Mouse (Mus musculus): ENCODE data around the gene Hibadh. TPM values are rescaled to one million over a fixed set of nuclear protein-coding genes. Genes with fewer than 3 reads are reported as not detected.

The Hibadh gene
- total RNA-seq, 2 experiments from 2014 or later: 44.1 to 50.1 TPM

DNA sequence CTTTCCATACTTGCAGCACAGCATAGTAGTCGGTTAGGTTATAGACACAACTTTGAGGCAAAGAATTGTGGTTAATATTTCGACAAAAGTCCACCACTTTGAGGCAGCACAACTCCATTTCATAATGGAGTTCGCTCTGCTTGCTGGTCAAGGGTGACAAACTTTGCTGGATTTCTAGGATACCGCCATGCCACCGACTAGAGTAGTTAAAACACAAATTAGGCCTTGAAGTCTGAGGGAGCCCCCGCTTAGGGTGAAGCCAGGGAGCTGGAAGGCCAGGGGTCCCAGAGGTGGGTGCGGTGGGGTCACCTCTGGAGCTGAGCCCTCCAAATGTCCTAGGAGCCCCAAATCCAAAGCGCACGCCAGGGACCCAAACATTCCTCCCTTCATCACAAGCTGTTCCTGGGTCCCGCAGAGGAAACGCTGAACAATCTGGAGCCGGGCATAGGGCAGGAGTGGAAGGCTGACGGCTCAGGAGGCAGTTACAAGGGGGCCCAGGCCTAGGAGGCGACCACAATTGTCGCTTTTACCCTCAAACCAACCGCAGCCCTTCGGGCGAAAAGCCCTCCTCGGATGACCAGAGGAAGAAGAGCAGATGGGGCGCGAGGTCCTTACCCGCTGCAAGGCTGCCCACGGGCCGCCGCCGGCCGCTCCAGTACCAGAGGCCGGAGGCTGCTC, 504 bp downstream of the Hibadh start:
- peak; percentile 8 to 16 for DNase-seq (ENCODE audit: low spot score in 2 of 2)

DNA sequence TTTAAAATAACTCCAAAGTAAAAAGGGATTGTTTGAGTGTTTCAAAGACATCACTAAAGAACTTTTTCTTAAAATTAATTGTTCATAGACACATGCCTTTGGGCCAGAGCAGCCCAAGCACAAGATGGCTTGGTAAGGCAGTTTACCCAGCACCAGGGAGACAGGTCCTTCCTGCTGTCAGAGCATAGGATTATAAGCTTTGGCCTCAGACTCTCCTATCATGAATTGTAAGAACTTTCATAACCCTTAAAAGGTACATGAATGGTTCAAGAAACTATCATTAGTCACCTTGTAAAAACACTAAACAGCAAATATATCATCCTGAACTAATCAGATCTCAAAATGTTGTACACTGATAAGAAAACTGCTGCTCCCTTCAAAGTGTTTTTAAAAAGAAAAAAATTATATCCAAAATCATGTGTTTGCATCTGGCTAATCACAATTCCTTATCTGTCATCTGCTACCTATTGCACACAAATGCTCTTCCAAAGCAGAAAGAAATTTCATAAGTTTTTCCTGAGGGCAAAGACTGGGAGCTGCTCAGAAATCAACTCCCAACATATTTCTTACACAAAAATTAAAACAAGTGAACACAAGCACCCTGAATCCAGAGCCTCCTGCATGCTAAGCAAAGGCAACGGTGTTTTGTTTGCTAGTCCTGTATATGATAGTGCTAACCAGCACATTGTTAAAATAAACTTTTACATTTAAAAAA, 1.6 kb downstream of the Hibadh start:
- no peak for DNase-seq (ENCODE audit: low spot score in 2 of 2)

DNA sequence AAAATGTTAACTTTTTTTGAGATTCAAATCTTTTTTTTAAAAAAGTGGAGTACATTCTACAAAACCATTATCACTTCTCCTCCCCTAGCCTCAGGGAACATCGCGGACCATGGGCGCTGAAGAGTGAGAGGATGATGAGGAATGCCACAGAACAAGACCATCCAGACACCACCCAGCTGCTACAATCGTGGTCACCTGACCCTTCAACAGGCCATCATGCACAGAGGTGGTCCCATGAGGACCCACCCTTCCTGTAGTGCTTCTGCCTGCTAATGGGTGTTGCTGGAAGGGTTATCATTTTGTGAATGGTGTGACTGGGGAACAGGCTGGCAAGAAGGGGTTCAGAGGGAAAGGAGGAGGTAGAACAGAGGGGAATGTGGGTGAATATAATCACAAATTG, 2.9 kb downstream of the Hibadh start:
- no peak for DNase-seq (ENCODE audit: low spot score in 2 of 2)

DNA sequence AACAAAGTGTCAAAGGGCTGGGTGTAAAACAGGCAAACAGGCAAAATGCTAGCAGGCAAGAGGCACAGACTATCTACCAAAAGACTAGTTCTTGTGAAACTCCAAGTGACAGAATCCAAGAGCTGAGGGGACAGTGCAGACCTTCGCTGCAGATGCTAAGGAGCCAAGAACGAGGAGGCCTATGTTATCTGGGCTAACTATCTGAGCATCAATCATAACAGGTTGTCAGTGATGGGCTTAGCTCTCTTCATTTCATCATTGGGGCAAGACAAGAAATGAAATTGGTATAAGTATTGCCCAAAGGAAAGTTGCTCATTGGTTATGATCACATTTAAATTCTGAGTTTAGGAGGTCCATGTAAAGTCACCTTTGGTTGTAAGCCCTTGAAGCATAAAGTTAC, 4.8 kb downstream of the Hibadh start:
- DNase-seq (ENCODE audit: low spot score in 2 of 2): no peak

DNA sequence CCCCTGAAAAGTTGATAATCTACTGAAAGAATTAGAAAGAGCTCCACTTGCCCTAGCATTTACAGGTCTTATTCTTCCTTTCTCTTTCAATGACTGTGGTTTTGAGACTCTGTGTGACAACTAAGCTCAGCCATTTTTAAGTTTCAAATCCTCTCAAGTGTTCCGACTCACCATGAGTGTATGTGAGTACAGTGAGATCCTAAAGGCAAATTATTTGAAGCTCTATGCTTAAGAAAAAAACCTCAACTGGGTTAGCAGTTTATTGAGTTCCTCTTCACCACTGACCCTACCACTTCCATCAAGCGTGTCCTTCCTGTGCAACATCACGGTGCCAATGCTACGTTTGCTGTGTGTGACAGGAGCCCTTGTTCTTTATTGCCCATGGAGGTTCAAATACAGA, 9.6 kb downstream of the Hibadh start:
- no peak for DNase-seq (ENCODE audit: low spot score in 2 of 2)

DNA sequence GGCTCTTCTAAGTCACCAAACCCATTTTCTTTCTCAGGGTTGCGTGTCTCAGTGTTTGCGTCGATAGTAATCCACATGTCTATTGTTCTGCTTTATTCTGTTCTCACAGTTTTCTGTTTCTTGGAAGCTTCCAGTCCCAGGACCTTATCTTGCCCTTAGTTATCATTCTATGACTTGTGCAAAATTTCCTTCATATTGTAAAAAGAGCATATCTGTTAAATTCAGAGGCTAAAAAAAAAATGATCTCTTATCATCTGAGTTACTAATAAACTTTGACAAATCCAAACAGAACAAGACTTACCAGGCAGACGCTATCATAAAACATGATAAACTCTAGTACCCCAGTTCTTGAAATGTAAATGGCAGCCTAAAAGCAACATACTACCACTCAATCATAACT, 11.0 kb downstream of the Hibadh start:
- DNase-seq (ENCODE audit: low spot score in 2 of 2): no peak

DNA sequence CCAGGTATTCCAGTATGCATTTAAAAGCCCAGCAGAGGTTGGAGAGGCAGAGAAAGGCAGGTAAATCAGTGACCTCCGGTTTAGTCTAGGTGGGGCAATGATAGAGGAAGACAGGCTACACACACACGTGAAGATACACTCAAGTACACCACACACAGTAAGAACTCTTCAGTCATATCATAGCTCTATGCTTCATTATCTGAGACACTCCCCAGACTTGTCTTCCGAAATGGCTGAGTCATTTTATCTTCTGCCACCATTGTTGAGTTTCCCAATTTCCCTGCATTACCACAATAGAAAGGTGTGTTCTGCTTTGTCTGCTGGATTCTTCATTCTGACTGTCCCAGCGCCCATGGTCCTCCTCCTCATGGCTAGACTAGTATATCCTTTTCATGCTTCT, 13.5 kb downstream of the Hibadh start:
- no peak for DNase-seq (ENCODE audit: low spot score in 2 of 2)

DNA sequence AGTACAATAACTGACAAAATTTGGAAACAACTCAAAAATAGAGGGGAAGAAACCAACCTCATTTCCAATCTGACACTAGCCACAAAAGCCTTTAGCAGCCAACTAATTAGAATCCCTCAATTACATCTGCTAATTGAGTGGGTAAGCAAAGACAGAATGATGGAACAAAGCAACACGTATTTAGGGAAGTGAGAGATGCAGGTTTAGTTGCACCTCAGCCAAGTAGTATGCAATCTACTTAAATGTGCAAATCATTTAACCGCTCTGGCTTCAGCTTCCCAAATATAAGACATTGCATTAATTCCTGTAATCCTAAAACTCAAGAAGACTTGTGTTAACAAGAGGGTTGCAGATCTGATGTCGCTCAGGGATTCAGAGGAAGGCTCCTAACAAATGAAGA, 16.4 kb downstream of the Hibadh start:
- DNase-seq (ENCODE audit: low spot score in 2 of 2): no peak

DNA sequence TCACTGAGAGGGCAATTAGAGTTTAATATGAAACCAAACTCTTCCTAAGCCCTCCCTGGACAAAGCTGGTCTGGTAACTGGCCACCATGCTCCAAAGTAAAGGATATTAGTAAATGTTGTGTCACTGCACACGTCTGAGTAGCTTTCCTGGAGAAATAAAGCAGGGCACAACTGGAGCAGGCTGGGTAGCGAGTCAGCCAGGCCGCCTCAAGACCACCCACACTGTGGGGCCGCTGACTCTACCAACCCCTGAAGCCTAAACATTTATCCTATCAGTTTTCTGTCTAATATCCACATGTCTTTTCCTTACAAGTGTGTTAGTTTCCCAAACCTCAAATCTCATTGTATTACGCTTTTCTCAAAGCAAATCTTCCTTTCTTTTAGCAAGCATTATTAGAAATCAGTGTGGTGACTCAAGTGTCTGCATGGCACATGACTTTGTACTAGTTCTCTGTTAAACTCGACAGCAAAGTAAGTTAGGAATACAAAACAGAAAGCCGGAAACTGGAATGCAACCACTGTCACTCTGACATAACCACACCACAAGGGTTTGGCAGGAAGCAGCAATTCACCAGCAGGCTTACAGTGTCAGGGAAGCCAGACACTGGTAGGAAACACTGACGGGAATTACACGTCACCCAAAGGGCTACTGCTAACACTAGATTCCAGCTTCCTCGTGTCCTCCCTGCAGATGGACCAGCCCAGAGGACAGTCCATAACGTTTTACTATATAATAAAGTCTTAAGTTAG, 18.3 kb downstream of the Hibadh start:
- no peak for DNase-seq (ENCODE audit: low spot score in 2 of 2)

DNA sequence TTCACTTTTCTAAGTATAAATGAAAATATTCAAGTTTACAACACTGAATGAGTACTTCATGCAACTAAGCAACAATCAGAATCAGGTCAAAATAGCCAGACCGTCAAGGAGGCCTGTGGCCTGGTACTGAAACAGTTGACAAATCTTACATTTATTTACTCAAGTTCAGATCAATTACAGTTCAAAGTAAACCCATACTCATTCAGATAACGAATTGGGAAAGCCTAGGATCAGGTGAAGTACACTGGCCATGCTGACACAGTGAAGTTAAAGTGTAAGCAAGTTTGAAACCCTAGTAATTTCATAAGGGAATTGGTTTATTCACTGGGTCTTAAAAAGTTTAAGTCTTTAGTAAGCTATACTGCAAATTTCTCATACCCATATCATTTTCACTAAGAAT, 20.1 kb downstream of the Hibadh start:
- DNase-seq (ENCODE audit: low spot score in 2 of 2): no peak

DNA sequence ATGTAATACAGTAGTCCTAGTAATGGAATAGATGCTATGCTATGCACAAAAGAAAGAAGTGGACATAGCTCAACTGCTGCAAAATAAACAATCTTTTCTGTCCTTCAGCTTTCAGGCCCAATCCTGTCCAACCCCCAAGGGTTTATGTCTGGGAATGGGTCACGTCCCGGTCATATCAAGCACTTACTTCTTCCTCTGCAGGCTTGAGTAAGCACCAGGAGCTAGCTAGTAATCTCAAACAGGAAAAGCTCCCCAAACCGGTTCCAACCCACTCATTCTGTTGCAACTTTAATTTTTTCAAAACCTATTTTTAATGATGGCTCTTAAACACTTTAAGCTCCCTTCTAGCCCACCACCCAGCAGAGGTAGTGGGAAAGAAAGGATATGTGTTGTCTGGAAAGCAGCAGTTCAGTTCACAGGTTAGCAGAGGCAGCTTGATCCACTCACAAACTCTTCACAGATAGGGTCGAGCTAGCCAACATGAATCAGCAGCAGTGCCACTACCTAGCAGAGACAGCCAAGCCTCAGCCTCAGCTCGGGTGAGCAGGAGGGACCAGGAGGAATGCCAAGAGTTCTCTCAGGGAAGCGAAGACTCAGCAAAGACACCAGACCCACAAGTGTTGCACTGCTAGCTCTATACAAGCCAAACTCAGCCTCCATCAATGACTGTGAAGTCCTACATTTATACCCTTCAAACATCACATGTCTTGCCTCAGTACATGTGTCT, 30.4 kb downstream of the Hibadh start:
- DNase-seq (ENCODE audit: low spot score in 2 of 2): no peak

DNA sequence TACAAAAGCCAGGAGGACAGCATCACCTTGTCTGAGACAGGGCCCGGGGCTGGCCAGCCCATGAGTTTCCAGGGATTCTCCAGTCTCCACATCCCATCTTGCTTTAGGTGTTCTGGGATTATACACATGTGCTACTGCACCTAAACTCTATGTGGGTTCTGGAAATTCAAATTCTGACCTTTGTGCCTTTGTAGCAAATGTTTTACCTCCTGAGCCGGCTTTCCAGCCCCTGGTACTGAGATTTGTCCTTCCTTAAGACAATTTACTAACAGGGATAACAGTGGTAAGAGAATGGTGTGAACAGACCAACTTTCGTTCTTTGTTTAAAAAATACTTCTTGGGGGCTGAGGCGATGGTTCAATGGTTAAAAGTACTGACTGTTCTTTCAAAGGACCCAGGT, 32.1 kb downstream of the Hibadh start:
- no peak for DNase-seq (ENCODE audit: low spot score in 2 of 2)

DNA sequence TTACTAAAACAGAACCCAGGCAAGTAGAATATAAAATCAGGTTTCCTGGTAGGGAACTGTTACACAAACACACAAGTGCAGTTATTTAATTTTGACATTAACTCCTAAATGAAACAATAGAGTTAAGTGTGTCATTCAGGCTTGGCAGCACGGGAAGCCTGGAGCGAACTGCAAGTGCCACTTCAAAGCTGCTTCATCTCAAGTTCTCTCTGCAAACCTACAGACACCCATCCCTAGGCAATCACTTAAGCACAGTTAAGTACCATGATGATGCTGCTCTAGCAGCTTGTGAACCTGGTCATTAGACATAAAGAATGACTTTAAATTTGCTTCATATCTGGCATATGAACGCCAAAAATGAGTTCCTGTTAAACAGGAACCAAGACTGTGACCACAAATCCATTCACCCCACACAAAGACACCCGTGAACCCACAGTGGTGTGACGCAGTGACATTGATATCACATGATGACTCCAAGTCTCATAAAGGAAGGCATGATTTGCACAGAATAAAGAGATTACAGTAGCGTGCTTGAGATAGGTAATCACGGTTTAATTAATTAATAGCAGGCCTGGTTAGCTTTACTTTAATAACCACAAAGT, 33.3 kb downstream of the Hibadh start:
- DNase-seq (ENCODE audit: low spot score in 2 of 2): no peak

DNA sequence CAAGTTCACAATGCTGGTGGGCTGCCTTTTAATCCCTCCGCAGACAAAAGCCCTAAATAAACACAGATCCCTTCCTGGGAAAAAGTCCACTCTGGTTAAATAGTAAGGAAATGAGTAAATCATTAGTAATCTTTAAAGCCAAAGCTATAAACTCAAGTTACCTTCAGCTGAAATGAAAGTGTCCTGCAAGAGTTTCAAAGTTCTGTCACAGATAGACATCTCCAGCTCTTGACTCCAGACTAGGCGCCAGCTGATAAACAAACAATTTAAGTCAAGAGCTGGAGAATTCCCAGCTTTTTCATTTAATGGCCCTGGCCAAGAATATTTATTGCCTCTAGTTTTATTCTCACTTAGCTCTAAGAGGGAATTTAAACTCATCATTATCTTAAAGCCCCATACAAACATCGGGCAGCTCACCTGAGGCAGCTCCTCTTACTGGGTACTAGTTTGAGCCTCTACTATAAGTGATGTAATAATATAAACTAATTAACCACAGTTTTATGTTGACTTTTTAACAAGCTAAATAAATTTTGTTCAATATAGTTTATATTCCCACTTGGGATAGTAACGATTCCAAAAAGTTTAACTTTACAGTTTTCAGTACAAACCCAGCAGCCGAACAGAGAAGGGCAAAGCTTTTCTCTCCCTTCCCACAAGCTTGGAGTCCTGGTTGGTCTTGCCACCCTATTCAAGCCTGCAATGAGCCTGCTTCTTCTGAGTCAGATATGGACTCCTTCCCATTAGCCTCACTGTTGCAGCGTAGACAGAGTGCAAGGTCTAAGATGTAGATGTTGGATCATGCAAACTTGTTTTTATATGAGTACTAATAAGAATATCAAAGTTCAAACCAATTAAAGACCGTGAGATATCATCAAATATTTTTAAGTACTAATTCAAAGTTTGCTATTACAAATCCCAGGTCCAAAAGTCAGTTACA, 38.2 kb downstream of the Hibadh start:
- no peak for DNase-seq (ENCODE audit: low spot score in 2 of 2)

DNA sequence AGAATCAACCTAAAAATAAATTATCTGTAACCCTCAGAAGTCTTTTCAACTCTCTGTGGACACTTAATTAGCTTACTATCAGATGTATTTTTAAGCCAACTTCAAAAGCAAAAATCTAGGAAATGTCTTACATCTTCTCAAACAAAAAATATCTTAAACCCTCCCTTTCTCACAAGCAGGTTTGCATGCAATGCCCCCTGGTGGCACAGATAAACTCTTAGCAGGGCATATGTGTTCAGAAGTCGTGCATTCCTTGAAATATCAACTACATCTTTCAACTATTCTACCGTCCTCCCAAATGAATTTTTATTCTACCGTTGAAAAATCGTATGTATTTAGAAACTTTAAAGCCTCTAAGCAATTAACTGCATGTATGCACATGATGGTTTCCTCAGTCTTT, 39.1 kb downstream of the Hibadh start:
- peak in 1 of 2 experiments; percentile 40 for DNase-seq (ENCODE audit: low spot score in 2 of 2)

DNA sequence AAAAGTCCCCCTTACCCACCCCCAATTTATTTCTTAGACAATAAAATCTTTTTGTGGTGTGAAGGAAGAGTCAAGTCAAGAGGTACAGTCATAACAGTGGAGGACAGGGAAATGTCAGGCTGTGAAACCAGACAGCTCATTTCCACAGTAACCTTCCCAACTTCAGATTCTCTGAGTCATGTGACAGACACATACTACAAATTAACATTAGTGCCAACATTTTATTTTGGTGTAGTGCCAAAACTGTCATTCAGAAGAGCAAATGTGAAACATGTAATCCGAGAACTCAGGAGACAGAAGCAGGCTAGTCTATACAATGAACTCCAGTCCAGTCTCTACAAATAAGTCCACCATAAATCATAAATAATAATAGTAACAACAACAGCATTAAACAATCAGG, 45.4 kb downstream of the Hibadh start:
- no peak for DNase-seq (ENCODE audit: low spot score in 2 of 2)

DNA sequence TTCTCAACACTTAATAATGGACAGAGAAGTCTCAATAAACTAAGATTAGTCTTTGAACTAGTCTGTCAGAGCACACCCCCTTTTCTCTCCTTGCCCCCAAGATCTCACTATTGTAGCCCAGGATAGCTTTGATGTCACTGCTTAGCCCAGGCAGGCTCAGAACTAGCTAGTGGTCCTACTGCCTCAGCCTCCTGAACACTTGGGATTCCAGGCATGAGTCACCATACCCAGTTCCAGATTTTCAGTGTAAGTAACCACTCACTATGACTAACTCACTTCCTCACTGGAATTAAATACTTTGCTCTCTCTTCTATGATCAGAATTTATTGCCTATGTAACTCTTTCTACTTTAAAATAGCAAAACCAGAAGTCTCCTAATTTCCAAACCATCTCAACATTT, 53.6 kb downstream of the Hibadh start:
- no peak for DNase-seq (ENCODE audit: low spot score in 2 of 2)

DNA sequence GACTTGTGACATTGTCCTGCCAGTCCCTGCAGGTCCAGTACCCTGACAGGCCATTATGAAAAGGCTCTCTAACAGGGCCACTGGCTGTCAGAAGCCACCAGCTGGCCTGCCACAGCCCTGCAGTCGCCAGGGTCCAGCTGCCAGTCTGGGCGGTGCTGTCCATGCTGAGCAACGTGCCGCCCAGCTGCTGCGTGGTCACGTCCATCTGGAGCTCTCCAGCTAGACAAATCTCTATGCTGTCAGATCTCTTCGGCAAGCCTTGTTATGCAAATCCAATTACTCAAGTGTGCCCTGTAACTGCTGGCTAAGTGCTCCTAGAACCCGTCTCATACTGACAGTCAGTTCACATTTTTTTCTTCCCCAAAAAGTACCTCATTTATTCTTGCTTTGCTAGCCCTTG, 55.8 kb downstream of the Hibadh start:
- DNase-seq (ENCODE audit: low spot score in 2 of 2): peak; percentile 15 to 29

DNA sequence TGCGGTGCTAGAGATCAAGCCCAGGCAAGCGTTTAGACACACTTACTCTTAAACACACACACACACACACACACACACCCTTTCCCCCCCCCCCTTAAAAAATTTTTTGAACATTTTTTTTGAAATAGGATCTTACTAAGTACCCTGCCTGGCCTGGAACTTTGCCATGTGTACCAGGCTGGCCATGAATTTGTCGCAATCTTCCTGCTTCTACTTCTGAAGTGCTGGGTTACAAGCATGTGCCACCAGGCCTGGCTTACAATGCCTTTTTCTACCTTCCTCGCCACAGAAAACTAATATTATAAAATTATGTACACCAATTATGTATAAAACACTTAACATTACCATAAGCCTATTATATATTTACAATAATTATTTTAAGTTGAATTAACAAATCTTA, 59.1 kb downstream of the Hibadh start:
- no peak for DNase-seq (ENCODE audit: low spot score in 2 of 2)

DNA sequence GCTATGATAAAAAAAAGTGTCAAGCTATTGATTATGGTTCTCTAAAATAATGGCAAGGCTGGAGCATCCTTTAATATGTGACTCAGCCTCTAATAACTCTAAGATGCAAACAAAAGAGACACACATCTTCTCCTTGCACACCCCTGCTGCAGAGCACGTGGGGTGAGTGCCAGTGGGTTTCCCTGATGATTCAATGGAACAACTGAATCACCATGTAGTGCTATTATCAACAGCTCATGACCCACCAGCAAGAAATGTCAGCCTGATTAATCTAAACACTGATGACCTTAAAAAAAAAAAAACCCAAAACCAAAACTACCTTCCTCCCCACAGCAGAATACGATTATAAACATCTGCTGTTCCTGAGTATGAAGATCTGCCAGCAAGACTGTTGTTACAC, 61.9 kb downstream of the Hibadh start:
- no peak for DNase-seq (ENCODE audit: low spot score in 2 of 2)
